Mouse (Mus musculus): ENCODE data around the gene Pstpip1.

DNA sequence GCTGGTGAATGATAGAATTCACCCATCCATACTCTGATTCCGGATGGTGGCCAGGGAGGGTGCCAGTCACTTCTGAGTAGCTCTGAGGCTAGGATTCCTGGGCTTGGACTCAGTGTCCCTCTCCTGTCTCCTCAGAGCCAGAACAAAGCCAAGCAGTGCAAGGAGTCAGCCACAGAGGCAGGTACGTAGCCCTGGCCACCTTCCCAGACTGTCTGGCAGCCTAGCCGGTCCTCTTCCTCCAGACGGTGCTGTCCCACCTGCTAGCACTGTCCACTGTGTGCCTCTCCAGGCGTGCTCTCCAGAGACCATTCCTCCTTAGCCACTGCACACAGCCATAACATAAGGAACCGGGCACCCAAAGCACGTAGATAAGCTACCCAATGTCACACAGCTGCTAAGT is 33.9 kb downstream of the Pstpip1 start:
- no peak for TF ChIP-seq CTCF (IDR thresholded peaks at IDR 0.05; ENCODE audit: low read depth)
- TF ChIP-seq EP300 (optimal IDR thresholded peaks at IDR 0.05), result no peak
